Mouse (Mus musculus) forebrain, embryonic 15.5 days (tissue): Measurements from ENCODE around the gene Ndfip2. TPM values are rescaled to one million over a fixed set of nuclear protein-coding genes. Genes with fewer than 3 reads are reported as not detected.

ENCODE experiments used
- ATAC-seq: fragments of 200-750 bp; cut with Nextera tagmentation; replicated peaks from 2 replicates; pipeline ENCODE4 v1.8.0; 2017; ENCODE audit warnings: mild to moderate bottlenecking, moderate TSS enrichment, moderate library complexity
- H3K27ac ChIP-seq: fragments of 300-500 bp; sonication (generic); replicated peaks from 2 replicates; pipeline ENCODE4 v1.5.1; 2015; ENCODE audit warnings: mild to moderate bottlenecking, inconsistent platforms
- H3K27me3 ChIP-seq: fragments of 300-500 bp; sonication (generic); 2 replicates; pipeline ENCODE4 v1.6.1; 2015; ENCODE audit warnings: inconsistent platforms
- H3K36me3 ChIP-seq: fragments of 300-500 bp; sonication (generic); 2 replicates; pipeline ENCODE4 v1.6.1; 2015; ENCODE audit warnings: mild to moderate bottlenecking, inconsistent platforms
- H3K4me1 ChIP-seq: fragments of 300-500 bp; sonication (generic); 2 replicates; pipeline ENCODE4 v1.6.1; 2015; ENCODE audit warnings: inconsistent platforms
- H3K4me2 ChIP-seq: fragments of 300-500 bp; sonication (generic); replicated peaks from 2 replicates; pipeline ENCODE4 v1.6.1; 2015; ENCODE audit warnings: mild to moderate bottlenecking, inconsistent platforms
- H3K4me3 ChIP-seq: fragments of 300-500 bp; sonication (generic); 2 replicates; pipeline ENCODE4 v1.5.1; 2015; ENCODE audit warnings: mild to moderate bottlenecking, inconsistent platforms
- H3K9ac ChIP-seq: fragments of 300-500 bp; sonication (generic); replicated peaks from 2 replicates; pipeline ENCODE4 v1.6.1; 2015; ENCODE audit warnings: mild to moderate bottlenecking, inconsistent platforms
- H3K9me3 ChIP-seq: fragments of 300-500 bp; sonication (generic); 2 replicates; pipeline ENCODE4 v1.6.1; 2016; ENCODE audit warnings: inconsistent platforms
- WGBS: fragments of 180-500 bp; shearing (Covaris S2); methylation state at CpG from one replicate; pipeline ENCODE4 v1.1.7; 2015; ENCODE audit warnings: mixed read lengths; 5-methylcytosine and 5-hydroxymethylcytosine counted together
- polyA plus RNA-seq: library from polyadenylated mRNA; unstranded; fragments of >200 nt; fragmentation: Nextera tagmentation; extraction: Ambion mirVana; gene quantifications from 2 replicates; pipeline ENCODE4 v1.2.1, GENCODE M21; 2015

Ndfip2 gene
- polyA plus RNA-seq, 1 experiment from 2014 or later: 83.9 TPM

GRCm38 (mm10) chr14:105288529-105288928, 30.2 kb downstream of the Ndfip2 start:
- no peak overlapping the region for H3K4me3 ChIP-seq
- H3K4me2 ChIP-seq: no peak overlapping the region
- WGBS: 94% methylated on average over 4 of the region's 4 CpGs
- H3K27ac ChIP-seq: no peak overlapping the region
- H3K9ac ChIP-seq: no peak overlapping the region
- H3K4me1 ChIP-seq: no peaks in the 10 kb centered on the region
- ATAC-seq: no peak
- H3K9me3 ChIP-seq: no peaks in the 10 kb centered on the region
- no peaks in the 10 kb centered on the region for H3K27me3 ChIP-seq
- peaks cover 9% of the 10 kb centered on the region; the same call in 1 of the 2 replicates for H3K36me3 ChIP-seq

- Histone ChIP-seq H3K4me3 (no peak overlapping the region), H3K4me2 (no peak overlapping the region), H3K4me1 (no peaks in the 10 kb centered on the region), H3K36me3 (peaks cover 13% of the 10 kb centered on the region), H3K9me3 (no peaks in the 10 kb centered on the region), H3K27me3 (no peaks in the 10 kb centered on the region), H3K27ac (no peak overlapping the region), H3K9ac (no peak overlapping the region)
- no peak for ATAC-seq
- 92% methylated on average over 9 of the region's 9 CpGs for WGBS
Observed at GRCm38 (mm10) chr14:105292139-105292538, 33.8 kb downstream of the Ndfip2 start.

GRCm38 (mm10) chr14:105293777-105294176, 35.4 kb downstream of the Ndfip2 start:
- H3K9ac ChIP-seq: no peak overlapping the region
- no peaks in the 10 kb centered on the region for H3K27me3 ChIP-seq
- no peak overlapping the region for H3K4me2 ChIP-seq
- H3K4me1 ChIP-seq: no peaks in the 10 kb centered on the region
- H3K36me3 ChIP-seq: peaks cover 15% of the 10 kb centered on the region
- no peaks in the 10 kb centered on the region for H3K9me3 ChIP-seq
- WGBS: 89% methylated on average over 3 of the region's 3 CpGs
- ATAC-seq: no peak
- H3K4me3 ChIP-seq: no peak overlapping the region
- H3K27ac ChIP-seq: no peak overlapping the region

GRCm38 (mm10) chr14:105295820-105296582, 37.6 kb downstream of the Ndfip2 start:
- Histone ChIP-seq H3K27ac (no peak overlapping the region), H3K4me1 (no peaks in the 10 kb centered on the region), H3K27me3 (no peaks in the 10 kb centered on the region), H3K4me2 (no peak overlapping the region), H3K4me3 (no peak overlapping the region), H3K9ac (no peak overlapping the region), H3K9me3 (no peaks in the 10 kb centered on the region), H3K36me3 (peaks cover 15% of the 10 kb centered on the region)
- 64% methylated on average over 6 of the region's 6 CpGs for WGBS
- ATAC-seq: peak; percentile 80

- H3K27me3 ChIP-seq: no peaks in the 10 kb centered on the region
- no peaks in the 10 kb centered on the region for H3K9me3 ChIP-seq
- 88% methylated on average over 5 of the region's 5 CpGs for WGBS
- no peak for ATAC-seq
- no peak overlapping the region for H3K9ac ChIP-seq
- H3K27ac ChIP-seq: no peak overlapping the region
- no peak overlapping the region for H3K4me2 ChIP-seq
- H3K4me3 ChIP-seq: no peak overlapping the region
- peaks cover 9% of the 10 kb centered on the region for H3K36me3 ChIP-seq
- H3K4me1 ChIP-seq: no peaks in the 10 kb centered on the region
Observed at GRCm38 (mm10) chr14:105299744-105300255, 41.4 kb downstream of the Ndfip2 start.

GRCm38 (mm10) chr14:105300551-105300950, 42.2 kb downstream of the Ndfip2 start:
- H3K27me3 ChIP-seq: no peaks in the 10 kb centered on the region
- H3K36me3 ChIP-seq: peaks cover 13% of the 10 kb centered on the region
- no peaks in the 10 kb centered on the region for H3K9me3 ChIP-seq
- no peak overlapping the region for H3K4me3 ChIP-seq
- no peaks in the 10 kb centered on the region for H3K4me1 ChIP-seq
- H3K4me2 ChIP-seq: no peak overlapping the region
- H3K27ac ChIP-seq: no peak overlapping the region
- no peak overlapping the region for H3K9ac ChIP-seq
- ATAC-seq: no peak
- 80% methylated on average over 10 of the region's 10 CpGs for WGBS

GRCm38 (mm10) chr14:105302708-105303107, 44.3 kb downstream of the Ndfip2 start:
- 67% methylated on average over 4 of the region's 4 CpGs for WGBS
- no peaks in the 10 kb centered on the region for H3K9me3 ChIP-seq
- no peaks in the 10 kb centered on the region for H3K4me1 ChIP-seq
- no peak overlapping the region for H3K27ac ChIP-seq
- H3K9ac ChIP-seq: no peak overlapping the region
- H3K4me2 ChIP-seq: no peak overlapping the region
- H3K4me3 ChIP-seq: no peak overlapping the region
- ATAC-seq: no peak
- peaks cover 8% of the 10 kb centered on the region; the same call in 1 of the 2 replicates for H3K36me3 ChIP-seq
- H3K27me3 ChIP-seq: no peaks in the 10 kb centered on the region

- no peak overlapping the region for H3K4me3 ChIP-seq
- H3K27ac ChIP-seq: no peak overlapping the region
- H3K9ac ChIP-seq: no peak overlapping the region
- H3K36me3 ChIP-seq: peaks cover 4% of the 10 kb centered on the region; the same call in 1 of the 2 replicates
- H3K9me3 ChIP-seq: no peaks in the 10 kb centered on the region
- ATAC-seq: no peak
- H3K4me1 ChIP-seq: no peaks in the 10 kb centered on the region
- H3K27me3 ChIP-seq: no peaks in the 10 kb centered on the region
- WGBS: 76% methylated on average over 4 of the region's 4 CpGs
- H3K4me2 ChIP-seq: no peak overlapping the region
Observed at GRCm38 (mm10) chr14:105307716-105308115, 49.3 kb downstream of the Ndfip2 start.

- 70% methylated on average over 4 of the region's 4 CpGs for WGBS
Observed at GRCm38 (mm10) chr14:105312366-105312765, 54.0 kb downstream of the Ndfip2 start.

GRCm38 (mm10) chr14:105312944-105313343, 54.6 kb downstream of the Ndfip2 start:
- Histone ChIP-seq H3K27me3 (no peaks in the 10 kb centered on the region), H3K9ac (no peak overlapping the region), H3K9me3 (no peaks in the 10 kb centered on the region), H3K4me3 (no peak overlapping the region), H3K36me3 (no peaks in the 10 kb centered on the region; the same call in 1 of the 2 replicates), H3K4me1 (no peaks in the 10 kb centered on the region), H3K27ac (no peak overlapping the region), H3K4me2 (no peak overlapping the region)
- WGBS: 95% methylated on average over 2 of the region's 2 CpGs
- ATAC-seq: no peak; the same call in 1 of the 2 replicates

More at GRCm38 (mm10) chr14:105312366-105312765, 54.0 kb downstream of the Ndfip2 start:
- Histone ChIP-seq H3K9me3 (no peaks in the 10 kb centered on the region), H3K36me3 (no peaks in the 10 kb centered on the region; the same call in 1 of the 2 replicates), H3K4me2 (no peak overlapping the region), H3K9ac (no peak overlapping the region), H3K4me3 (no peak overlapping the region), H3K4me1 (no peaks in the 10 kb centered on the region), H3K27ac (no peak overlapping the region), H3K27me3 (no peaks in the 10 kb centered on the region)
- ATAC-seq: no peak

- H3K27ac ChIP-seq: no peak overlapping the region
- H3K9me3 ChIP-seq: no peaks in the 10 kb centered on the region
- H3K4me3 ChIP-seq: no peak overlapping the region
- no peak; the same call in 1 of the 2 replicates for ATAC-seq
- no peaks in the 10 kb centered on the region; the same call in 1 of the 2 replicates for H3K36me3 ChIP-seq
- H3K4me2 ChIP-seq: no peak overlapping the region
- no peak overlapping the region for H3K9ac ChIP-seq
- 46% methylated on average over 5 of the region's 5 CpGs for WGBS
- no peaks in the 10 kb centered on the region for H3K27me3 ChIP-seq
- no peaks in the 10 kb centered on the region for H3K4me1 ChIP-seq
Observed at GRCm38 (mm10) chr14:105313877-105314276, 55.5 kb downstream of the Ndfip2 start.

- no peak for ATAC-seq
- H3K27ac ChIP-seq: no peak overlapping the region
- WGBS: 74% methylated on average over 3 of the region's 3 CpGs
- H3K4me2 ChIP-seq: no peak overlapping the region
- no peak overlapping the region for H3K4me3 ChIP-seq
- no peaks in the 10 kb centered on the region for H3K4me1 ChIP-seq
- 0 out of 2 replicates have a peak, but pooled peaks cover 3% of the 10 kb centered on the region for H3K9me3 ChIP-seq
- H3K27me3 ChIP-seq: no peaks in the 10 kb centered on the region
- no peaks in the 10 kb centered on the region for H3K36me3 ChIP-seq
- no peak overlapping the region for H3K9ac ChIP-seq
Observed at GRCm38 (mm10) chr14:105321712-105322111, 63.3 kb downstream of the Ndfip2 start.
